Mouse (Mus musculus) megakaryocyte, adult 5-6 weeks (primary cell): ENCODE measurements around the gene Kcnk5. TPM values are rescaled to one million over a fixed set of nuclear protein-coding genes. Genes with fewer than 3 reads are reported as not detected.

Source experiments
- ATAC-seq: 2 replicates; pipeline ENCODE4 v1.8.0; 2016; ENCODE audit warnings: mild to moderate bottlenecking, inconsistent platforms; ENCODE audit not compliant: poor library complexity, severe bottlenecking
- total RNA-seq, 2 experiments: library from RNA; stranded (forward) in 1 of 2; stranded (reverse) in 1 of 2; fragments of 153-499, 151-499 nt in 1 of 2; fragments of 221-1000, 200-1000 nt in 1 of 2; gene quantifications; 2 replicates each; pipeline versions ENCODE4 v1.2.3 to v1.2.4; 2015 to 2017

The Kcnk5 gene
- total RNA-seq (2015) (0.13 and 0.30 TPM in 2 replicates), total RNA-seq (2017) (0.22 and 2.0 TPM in 2 replicates)

GRCm38 (mm10) chr14:20181466-20181921 lies at the start of gene Kcnk5:
TSS of gene Kcnk5 (minus strand) at chr14:20181809.
- peak; percentile 86 for ATAC-seq

GRCm38 (mm10) chr14:20230063-20230491 lies 48.5 kb upstream of the Kcnk5 start:
- ATAC-seq: no peak

DNA sequence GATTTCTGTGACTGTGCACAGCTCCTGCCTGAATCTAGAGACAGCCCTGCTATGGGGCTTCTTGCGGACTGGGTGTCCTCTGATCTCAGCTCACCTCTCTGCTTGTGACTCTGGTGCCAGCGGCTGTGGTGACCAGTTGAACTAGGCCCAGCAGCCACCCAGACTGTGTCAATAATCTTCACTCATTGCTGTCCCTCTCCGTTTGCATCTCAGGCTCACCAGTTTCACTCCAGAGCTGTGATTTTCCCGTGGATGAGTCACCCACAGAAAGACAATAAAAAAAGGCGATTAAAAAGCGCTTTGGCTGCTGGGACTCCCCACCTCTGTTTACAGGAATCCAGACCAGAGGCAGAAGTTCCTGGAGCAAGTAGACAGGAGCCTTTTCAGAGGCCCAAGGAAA lies 47.8 kb upstream of the Kcnk5 start:
- no peak for ATAC-seq

DNA sequence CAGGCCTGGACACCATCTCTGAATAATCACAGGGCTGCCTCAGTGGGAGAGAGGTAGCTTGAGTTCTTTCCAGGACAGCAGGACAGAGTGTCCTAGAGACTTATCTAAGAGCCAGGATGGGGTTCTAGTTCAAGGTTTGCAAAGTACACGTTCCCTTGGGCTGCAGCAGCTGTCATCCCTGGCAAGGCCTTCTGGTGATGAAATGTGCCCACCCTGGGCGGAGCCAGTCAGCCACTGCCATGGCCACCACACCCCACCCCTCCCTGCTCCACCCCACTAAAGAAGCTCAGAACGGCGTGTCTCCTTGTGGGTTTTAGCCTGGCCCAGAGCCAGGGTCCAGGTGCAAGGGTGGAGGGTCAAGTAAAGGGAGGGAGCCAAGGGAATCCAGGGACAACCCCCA lies 46.7 kb upstream of the Kcnk5 start:
- ATAC-seq: no peak

- no peak for ATAC-seq
These were observed 45.4 kb upstream of the Kcnk5 start for GRCm38 (mm10) chr14:20226982-20227381.

GRCm38 (mm10) chr14:20226488-20226887 lies 44.9 kb upstream of the Kcnk5 start:
- no peak for ATAC-seq

DNA sequence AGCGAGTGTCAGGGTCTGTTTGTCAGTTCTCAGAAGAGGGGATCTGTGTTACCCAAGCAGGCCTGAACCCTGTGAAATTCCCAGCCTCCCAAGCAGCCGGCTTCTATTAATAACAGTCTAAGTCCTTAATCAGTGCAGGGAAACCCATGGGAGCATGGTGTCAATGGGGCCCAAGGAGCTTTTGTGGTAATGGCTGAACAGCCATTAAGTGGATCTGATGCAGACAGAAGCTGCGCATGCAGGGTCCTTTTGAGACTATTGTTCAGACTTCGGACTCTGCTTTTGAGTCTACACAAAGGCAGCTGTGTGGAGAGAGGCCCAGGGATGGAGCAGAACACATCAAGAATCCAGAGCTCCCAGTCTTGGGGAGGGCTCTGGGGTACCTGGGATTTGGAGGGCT lies 43.9 kb upstream of the Kcnk5 start:
- no peak for ATAC-seq

GRCm38 (mm10) chr14:20224576-20225218 lies 43.1 kb upstream of the Kcnk5 start:
- no peak for ATAC-seq

- no peak for ATAC-seq
These were observed 42.6 kb upstream of the Kcnk5 start for GRCm38 (mm10) chr14:20224163-20224562.

GRCm38 (mm10) chr14:20223253-20223652 lies 41.6 kb upstream of the Kcnk5 start:
- no peak for ATAC-seq

- no peak for ATAC-seq
These were observed 39.5 kb upstream of the Kcnk5 start for GRCm38 (mm10) chr14:20221083-20221482.

- no peak for ATAC-seq
These were observed 38.2 kb upstream of the Kcnk5 start for GRCm38 (mm10) chr14:20219849-20220248.

GRCm38 (mm10) chr14:20217299-20217864 lies 35.8 kb upstream of the Kcnk5 start:
- no peak for ATAC-seq

GRCm38 (mm10) chr14:20216561-20217298 lies 35.1 kb upstream of the Kcnk5 start:
- ATAC-seq: no peak

GRCm38 (mm10) chr14:20215826-20216225 lies 34.2 kb upstream of the Kcnk5 start:
- no peak for ATAC-seq

DNA sequence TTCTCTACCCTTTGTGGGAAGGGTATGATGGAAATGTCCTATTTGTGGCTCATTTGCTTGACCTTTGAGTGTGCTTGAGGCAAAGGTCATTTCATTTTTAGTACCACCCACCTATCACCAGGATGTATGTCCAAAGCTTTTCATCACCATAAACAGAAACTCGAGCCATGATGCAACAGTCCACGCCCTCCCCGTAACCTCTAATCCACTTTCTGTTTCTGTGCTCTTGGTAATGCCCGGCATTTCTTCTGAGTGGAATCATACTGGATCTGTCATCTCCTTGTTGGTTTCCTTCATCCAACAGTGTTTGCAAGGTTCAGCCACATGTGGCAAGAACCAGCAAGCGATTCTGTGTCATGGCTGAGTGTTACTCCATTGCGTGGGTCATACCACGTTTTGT lies 32.5 kb upstream of the Kcnk5 start:
- no peak for ATAC-seq

- ATAC-seq: no peak
These were observed 30.4 kb upstream of the Kcnk5 start for GRCm38 (mm10) chr14:20211754-20212601.

- no peak for ATAC-seq
These were observed 28.3 kb upstream of the Kcnk5 start for GRCm38 (mm10) chr14:20209926-20210325.

- ATAC-seq: no peak
These were observed 26.8 kb upstream of the Kcnk5 start for GRCm38 (mm10) chr14:20208435-20208834.

DNA sequence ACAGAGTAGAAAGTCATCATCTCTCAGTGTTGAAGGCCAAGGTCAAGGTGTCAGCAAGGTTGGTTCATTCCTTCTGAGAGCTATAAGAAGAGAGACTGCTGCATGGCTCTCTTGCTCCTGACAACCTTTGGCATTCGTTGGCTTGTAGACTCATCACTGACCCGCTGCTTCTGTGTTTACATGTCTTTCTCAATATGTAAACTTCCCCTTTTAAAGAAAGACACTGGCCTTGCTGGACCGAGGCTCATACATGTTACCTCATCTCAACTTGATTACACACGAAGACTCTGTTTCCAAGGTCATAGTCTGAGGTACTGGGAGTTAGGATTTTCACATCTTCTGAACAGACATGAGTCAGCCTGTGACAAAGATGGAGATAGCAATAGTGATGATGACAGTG lies 24.1 kb upstream of the Kcnk5 start:
- ATAC-seq: no peak

GRCm38 (mm10) chr14:20203301-20203700 lies 21.7 kb upstream of the Kcnk5 start:
- ATAC-seq: no peak
